Mouse (Mus musculus) heart, embryonic 14.5 days (tissue): ENCODE data around the gene Cradd. TPM values are rescaled to one million over a fixed set of nuclear protein-coding genes. Genes with fewer than 3 reads are reported as not detected.

Experiments used
- ATAC-seq: fragments of 200-750 bp; cut with Nextera tagmentation; 2 replicates; pipeline ENCODE4 v1.8.0; 2017; ENCODE audit warnings: low read depth, moderate TSS enrichment; ENCODE audit not compliant: insufficient number of reproducible peaks, insufficient read depth, low FRiP score
- H3K27ac ChIP-seq, 2 experiments: fragments of 200-500 bp in 1 of 2; fragments of 300-500 bp in 1 of 2; sonication (generic) in 1 of 2; replicated peaks in 1 of 2; 2 replicates each; pipeline ENCODE4 v1.5.1; 2012 to 2014; ENCODE audit warnings: low read depth in 2 of 2, low read length in 2 of 2, control low read depth in 1 of 2, mild to moderate bottlenecking in 1 of 2, mixed read lengths in 1 of 2; ENCODE audit not compliant: control insufficient read depth in 1 of 2, insufficient read depth in 1 of 2
- H3K27me3 ChIP-seq: fragments of 300-500 bp; sonication (generic); 2 replicates; pipeline ENCODE4 v1.6.1; 2014; ENCODE audit warnings: mild to moderate bottlenecking, low read length, control low read depth; ENCODE audit not compliant: control insufficient read depth, insufficient read depth
- H3K36me3 ChIP-seq: fragments of 300-500 bp; sonication (generic); 2 replicates; pipeline ENCODE4 v1.6.1; 2014; ENCODE audit warnings: mild to moderate bottlenecking, control low read depth, low read length, mixed read lengths; ENCODE audit not compliant: control insufficient read depth, insufficient read depth
- H3K4me1 ChIP-seq, 2 experiments: fragments of 200-500 bp in 1 of 2; fragments of 300-500 bp in 1 of 2; sonication (generic) in 1 of 2; 2 replicates each; pipeline ENCODE4 v1.6.1; 2012 to 2014; ENCODE audit warnings: low read length in 2 of 2, control low read depth in 1 of 2, mixed read lengths in 1 of 2; ENCODE audit not compliant: control insufficient read depth in 2 of 2, insufficient read depth in 2 of 2
- H3K4me2 ChIP-seq: fragments of 300-500 bp; sonication (generic); 2 replicates; pipeline ENCODE4 v1.6.1; 2014; ENCODE audit warnings: mild to moderate bottlenecking, low read length
- H3K4me3 ChIP-seq, 2 experiments: fragments of 200-500 bp in 1 of 2; fragments of 300-500 bp in 1 of 2; sonication (generic) in 1 of 2; 2 replicates each; pipeline ENCODE4 v1.5.1; 2012 to 2014; ENCODE audit warnings: low read length in 2 of 2, mild to moderate bottlenecking in 2 of 2, control low read depth in 1 of 2, low read depth in 1 of 2, moderate library complexity in 1 of 2; ENCODE audit not compliant: control insufficient read depth in 1 of 2, insufficient read depth in 1 of 2
- H3K9ac ChIP-seq: fragments of 300-500 bp; sonication (generic); 2 replicates; pipeline ENCODE4 v1.6.1; 2014; ENCODE audit warnings: mild to moderate bottlenecking, low read length
- H3K9me3 ChIP-seq: fragments of 300-500 bp; sonication (generic); 2 replicates; pipeline ENCODE4 v1.6.1; 2016; ENCODE audit warnings: low read length, control low read depth; ENCODE audit not compliant: control insufficient read depth
- WGBS: fragments of 180-500 bp; shearing (Covaris S2); extraction: QIAGEN DNeasy Blood & Tissue Kit; methylation state at CpG from one replicate; pipeline ENCODE4 v1.1.7; 2014; 5-methylcytosine and 5-hydroxymethylcytosine counted together
- polyA plus RNA-seq: library from polyadenylated mRNA; unstranded; fragments of >200 nt; fragmentation: Nextera tagmentation; extraction: Ambion mirVana; gene quantifications from 2 replicates; pipeline ENCODE4 v1.2.1, GENCODE M21; 2014

The Cradd gene
- polyA plus RNA-seq, 1 experiment from 2014 or later = 12.3 TPM

DNA sequence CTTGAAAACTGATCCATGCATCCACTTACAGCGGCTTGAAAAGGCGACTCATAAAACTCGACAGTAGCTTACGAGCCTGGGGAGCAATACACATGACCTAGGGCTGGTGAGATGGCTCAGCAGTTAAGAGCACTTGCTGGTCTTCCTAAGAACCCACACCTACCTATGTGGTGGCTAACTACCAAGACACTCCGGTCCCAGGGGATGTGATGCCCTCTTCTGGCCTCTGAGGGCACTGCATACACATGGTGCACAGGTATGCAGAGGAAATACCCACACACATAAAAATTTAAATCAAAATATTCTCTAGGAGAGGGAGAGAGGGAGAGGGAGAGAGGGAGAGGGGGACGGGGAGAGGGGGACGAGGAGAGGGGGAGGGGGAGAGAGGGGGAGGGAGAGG, 167.5 kb downstream of the Cradd start:
- H3K27me3 ChIP-seq = no peaks in the 10 kb centered on the region

DNA sequence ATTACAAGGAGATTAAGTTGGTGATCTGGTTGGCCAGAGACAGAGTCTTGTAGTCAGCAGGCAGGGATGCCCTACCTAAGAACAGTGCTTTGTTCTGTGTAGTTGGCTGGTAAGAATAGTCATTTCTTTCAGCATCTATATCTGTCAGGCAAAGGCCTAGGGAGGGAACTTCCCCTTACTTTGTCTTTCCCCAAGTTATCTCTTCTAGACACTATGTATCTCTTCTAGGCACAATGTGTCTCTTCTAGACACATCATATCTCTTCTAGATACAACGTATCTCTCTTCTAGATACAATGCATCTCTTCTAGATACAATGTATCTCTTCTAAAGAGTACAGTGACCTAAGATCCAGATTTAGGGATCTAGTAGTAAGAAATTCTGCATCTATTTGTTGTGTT, 169.3 kb downstream of the Cradd start:
- no peaks in the 10 kb centered on the region for H3K9me3 ChIP-seq
- H3K4me2 ChIP-seq = no peak overlapping the region
- no peak overlapping the region for H3K9ac ChIP-seq
- WGBS = 79% methylated on average over 1 of the region's 1 CpGs
- H3K27ac ChIP-seq = no peak overlapping the region
- ATAC-seq = no peak
- H3K36me3 ChIP-seq = no peaks in the 10 kb centered on the region
- H3K4me1 ChIP-seq = peaks cover 0 to 6% of the 10 kb centered on the region in 2 experiments; a peak in 2 of 4 replicates
- no peaks in the 10 kb centered on the region for H3K27me3 ChIP-seq
- H3K4me3 ChIP-seq = no peak overlapping the region

More for the DNA sequence above, 167.5 kb downstream of the Cradd start:
- no peaks in the 10 kb centered on the region for H3K36me3 ChIP-seq
- no peak overlapping the region for H3K4me2 ChIP-seq
- WGBS = 80% methylated on average over 6 of the region's 7 CpGs
- no peaks in the 10 kb centered on the region for H3K9me3 ChIP-seq
- no peak overlapping the region for H3K9ac ChIP-seq
- no peak overlapping the region for H3K27ac ChIP-seq
- no peak for ATAC-seq
- peaks cover 0 to 6% of the 10 kb centered on the region in 2 experiments; a peak in 2 of 4 replicates for H3K4me1 ChIP-seq
- H3K4me3 ChIP-seq = no peak overlapping the region

DNA sequence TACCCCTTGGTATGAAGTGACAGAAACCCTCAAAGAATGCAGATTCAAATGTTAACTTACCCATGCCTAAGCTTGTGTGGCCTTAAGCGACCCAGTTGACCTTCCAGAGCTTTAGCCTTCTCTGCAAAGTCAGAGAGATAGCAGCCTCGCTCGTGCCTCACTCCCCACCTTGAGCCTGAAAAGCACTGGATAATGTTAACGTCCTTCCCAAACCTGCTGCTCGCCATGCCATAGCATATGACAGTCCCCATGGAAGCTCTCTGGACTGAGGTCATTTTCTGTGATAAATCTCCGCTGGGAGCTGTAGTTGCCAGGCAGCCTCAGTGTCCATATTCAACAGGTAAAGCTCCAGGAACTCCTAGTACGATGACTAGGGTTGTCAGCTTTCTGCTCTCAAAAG, 170.7 kb downstream of the Cradd start:
- peaks cover 0 to 6% of the 10 kb centered on the region in 2 experiments; a peak in 2 of 4 replicates for H3K4me1 ChIP-seq
- ATAC-seq = no peak
- H3K27ac ChIP-seq = 0 out of 4 replicates have a peak overlapping the region, but pooled peaks of 1 of the 2 experiments have one; percentile 14
- H3K4me3 ChIP-seq = no peak overlapping the region
- WGBS = 33% methylated on average over 7 of the region's 7 CpGs
- H3K36me3 ChIP-seq = no peaks in the 10 kb centered on the region
- no peaks in the 10 kb centered on the region for H3K27me3 ChIP-seq
- H3K9ac ChIP-seq = no peak overlapping the region
- H3K4me2 ChIP-seq = no peak overlapping the region
- no peaks in the 10 kb centered on the region for H3K9me3 ChIP-seq

DNA sequence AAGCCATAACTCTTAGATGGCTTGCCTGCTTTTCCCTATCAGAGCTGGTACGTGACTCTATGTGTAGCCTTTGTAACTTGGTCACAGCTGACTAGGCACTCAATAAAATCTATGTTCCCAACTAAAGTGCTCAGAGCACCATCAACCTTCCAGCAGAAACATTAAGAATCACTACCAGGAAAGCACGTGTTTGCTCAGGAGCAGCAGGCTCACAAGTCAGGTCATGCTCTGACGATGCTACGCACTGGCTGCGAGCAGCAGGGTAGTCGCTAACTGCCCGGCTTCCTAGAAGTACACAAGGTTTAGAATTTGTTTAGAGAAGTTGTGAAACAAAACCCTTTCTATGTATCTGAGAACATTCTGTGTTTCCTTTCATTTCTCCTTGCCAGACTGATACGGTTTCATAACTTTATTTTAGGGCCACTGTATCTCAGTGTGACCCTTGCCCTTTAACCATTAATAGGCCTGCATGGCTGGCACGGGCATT, 171.4 kb downstream of the Cradd start:
- Histone ChIP-seq H3K4me1 (peaks cover under 1 to 6% of the 10 kb centered on the region in 2 experiments; a peak in 2 of 4 replicates), H3K9ac (no peak overlapping the region), H3K9me3 (no peaks in the 10 kb centered on the region), H3K27ac (no peak overlapping the region), H3K36me3 (no peaks in the 10 kb centered on the region), H3K4me2 (no peak overlapping the region), H3K4me3 (no peak overlapping the region), H3K27me3 (no peaks in the 10 kb centered on the region)
- ATAC-seq = no peak
- WGBS = 82% methylated on average over 9 of the region's 9 CpGs

DNA sequence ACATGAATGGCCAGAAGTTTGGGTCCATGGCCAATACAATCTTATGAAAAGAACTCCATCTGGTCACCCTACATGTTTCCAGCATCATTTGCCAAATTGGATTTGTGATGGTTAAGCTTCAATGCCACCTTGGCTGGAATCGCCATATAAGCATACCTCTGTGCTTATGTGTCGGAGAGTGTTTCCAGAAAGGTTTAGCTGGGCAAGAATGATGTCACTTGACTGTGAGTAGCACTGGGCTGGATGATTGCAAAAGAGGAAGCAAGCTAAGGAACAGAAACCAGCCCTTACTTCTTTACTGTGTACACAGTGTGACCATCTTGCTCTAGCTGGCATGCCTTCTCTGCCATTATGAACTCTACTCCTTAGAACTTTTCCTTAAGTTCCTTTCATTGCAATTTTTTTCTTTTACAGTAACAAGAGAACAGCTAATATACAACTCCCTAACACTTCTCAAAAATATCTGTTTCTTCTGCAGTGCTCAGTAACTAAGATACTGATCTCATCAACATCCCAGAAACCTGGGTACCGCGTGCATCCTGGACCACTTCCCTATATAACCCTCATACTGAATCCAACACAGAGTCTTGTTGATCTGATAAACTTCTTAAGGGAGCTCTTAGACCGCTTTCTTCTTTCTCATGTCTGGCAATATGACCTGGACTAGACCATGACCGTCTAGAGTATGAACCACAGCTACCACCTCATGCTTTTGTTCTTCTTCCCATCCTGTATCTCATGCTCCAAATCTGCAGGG, 172.7 kb downstream of the Cradd start:
- no peak for ATAC-seq
- no peak overlapping the region for H3K27ac ChIP-seq
- H3K9ac ChIP-seq = no peak overlapping the region
- no peak overlapping the region for H3K4me3 ChIP-seq
- no peaks in the 10 kb centered on the region for H3K36me3 ChIP-seq
- no peaks in the 10 kb centered on the region for H3K27me3 ChIP-seq
- H3K4me1 ChIP-seq = peaks cover 14 to 18% of the 10 kb centered on the region in 2 experiments
- no peak overlapping the region for H3K4me2 ChIP-seq
- WGBS = 86% methylated on average over 6 of the region's 6 CpGs
- no peaks in the 10 kb centered on the region for H3K9me3 ChIP-seq

DNA sequence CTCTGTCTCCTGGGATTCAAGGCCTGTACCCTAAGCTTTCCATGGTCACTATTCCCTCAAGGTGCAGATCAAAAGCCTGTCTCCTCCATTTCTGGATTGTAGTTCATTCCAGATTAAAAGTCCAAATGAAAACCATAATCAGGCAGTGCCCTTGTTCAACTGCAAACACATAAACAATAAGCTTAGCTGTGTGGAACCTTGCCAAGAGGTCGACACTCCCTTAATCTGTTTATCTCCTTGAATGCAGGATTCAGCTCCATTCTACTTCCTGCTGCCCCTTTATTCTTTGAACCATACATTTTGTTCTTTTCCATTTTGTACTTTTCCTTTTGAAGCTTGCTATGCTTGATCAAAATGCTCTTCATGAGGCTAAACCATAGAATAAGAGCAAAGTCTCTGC, 174.3 kb downstream of the Cradd start:
- H3K36me3 ChIP-seq = no peaks in the 10 kb centered on the region
- H3K4me2 ChIP-seq = no peak overlapping the region
- no peak overlapping the region for H3K27ac ChIP-seq
- H3K27me3 ChIP-seq = no peaks in the 10 kb centered on the region
- no peaks in the 10 kb centered on the region for H3K9me3 ChIP-seq
- peaks cover 27 to 28% of the 10 kb centered on the region in 2 experiments for H3K4me1 ChIP-seq
- no peak overlapping the region for H3K4me3 ChIP-seq
- ATAC-seq = no peak
- 41% methylated on average over 1 of the region's 1 CpGs for WGBS
- no peak overlapping the region for H3K9ac ChIP-seq

DNA sequence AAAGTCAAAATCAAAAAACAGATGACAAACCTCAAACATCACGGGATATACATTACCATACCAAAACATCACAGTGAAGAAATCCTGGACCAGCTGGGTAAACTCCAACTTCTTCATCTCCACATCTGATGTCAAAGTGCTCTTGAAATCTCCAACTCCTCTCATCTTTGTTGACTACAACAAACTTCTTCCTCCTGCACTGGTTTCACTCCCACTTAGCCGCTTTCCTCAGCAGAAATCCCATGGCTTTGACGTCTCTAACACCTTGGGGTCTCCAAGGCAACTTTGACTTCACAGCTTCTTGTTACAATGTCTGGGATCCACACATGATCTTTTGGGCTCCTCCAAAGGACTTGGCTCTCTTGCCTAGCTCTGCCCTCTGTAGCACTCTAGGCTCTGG, 175.3 kb downstream of the Cradd start:
- 84% methylated on average over 3 of the region's 3 CpGs for WGBS
- Histone ChIP-seq H3K27me3 (no peaks in the 10 kb centered on the region), H3K9ac (no peak overlapping the region), H3K27ac (no peak overlapping the region), H3K36me3 (no peaks in the 10 kb centered on the region), H3K9me3 (no peaks in the 10 kb centered on the region), H3K4me1 (peaks cover 32 to 38% of the 10 kb centered on the region in 2 experiments), H3K4me3 (no peak overlapping the region), H3K4me2 (no peak overlapping the region)
- ATAC-seq = no peak
